In genomic region chr7:125865234-125865633, GRCm38 (mm10) we compare ENCODE assay signal across 14 mouse cellular contexts.
DNase-seq lines count a peak whose midpoint lies in the region; ATAC-seq lines count a peak whose summit lies in the region.
"Had no signal": no experiment of that assay in that cellular context is flagged by ENCODE, and none has a peak within 500 bp of the region (broad histone marks: within the 10 kb centered on the region; RNA-seq: fewer than 3 reads in every experiment).

No protein-coding gene starts in this region.

- H3K36me3 ChIP-seq in kidney, embryonic 14.5 days (ENCODE audit: control insufficient read depth, insufficient read depth, low read length), result peaks cover 9% of the 10 kb centered on the region; the same call in 1 of the 2 replicates
- H3K36me3 ChIP-seq: liver, embryonic 12.5 days; midbrain, embryonic 15.5 days had no signal

- no peak overlapping the region for H3K4me3 ChIP-seq in kidney, embryonic 14.5 days (ENCODE audit: low read length)
- H3K4me3 ChIP-seq: layer of hippocampus, adult 2 months; liver, embryonic 12.5 days; midbrain, embryonic 15.5 days had no signal

- H3K4me2 ChIP-seq in kidney, embryonic 14.5 days (replicated peaks; ENCODE audit: low read depth, low read length), result no peak overlapping the region
- H3K4me2 ChIP-seq: liver, embryonic 12.5 days; midbrain, embryonic 15.5 days had no signal

- ATAC-seq in kidney, embryonic 14.5 days (ENCODE audit: low FRiP score, low TSS enrichment), result peak; percentile 73
- no peak for ATAC-seq in inflammation-experienced regulatory T-cells, adult 6 months
- ATAC-seq: activated CD4-positive, CD25-positive, alpha-beta regulatory T cell, adult 4 months; liver, embryonic 12.5 days; midbrain, embryonic 15.5 days had no signal

- DNase-seq in kidney, postnatal 25 days, result no peak
- peak; percentile 74 for DNase-seq in adrenal gland, adult 2 months
- DNase-seq in adrenal gland, postnatal 25 days, result peak; percentile 51
- peak; percentile 80 for DNase-seq in mesoderm, embryonic 11.5 days (ENCODE audit: low read depth, low spot score)
- DNase-seq in frontal cortex, postnatal 25 days (ENCODE audit: low spot score in 2 of 2), result no peak
- DNase-seq: heart, adult 11 months; heart, postnatal 10 days; lung, postnatal 10 days had no signal

- H3K27ac ChIP-seq in kidney, embryonic 14.5 days (ENCODE audit: low read depth, low read length), result 0 out of 2 replicates have a peak overlapping the region, but pooled peaks have one; percentile 17
- H3K27ac ChIP-seq: layer of hippocampus, adult 2 months; liver, embryonic 12.5 days; midbrain, embryonic 15.5 days had no signal

- peaks cover 27% of the 10 kb centered on the region for H3K4me1 ChIP-seq in kidney, embryonic 14.5 days (ENCODE audit: control insufficient read depth, insufficient read depth, low read length)
- H3K4me1 ChIP-seq: liver, embryonic 12.5 days; midbrain, embryonic 15.5 days had no signal

- H3K9ac ChIP-seq in kidney, embryonic 14.5 days (ENCODE audit: low read depth, low read length), result no peak overlapping the region
- H3K9ac ChIP-seq: liver, embryonic 12.5 days; midbrain, embryonic 15.5 days had no signal

- 15% methylated on average over 11 of the region's 11 CpGs for WGBS in kidney, embryonic 14.5 days

- no peaks in the 10 kb centered on the region for H3K9me3 ChIP-seq in kidney, embryonic 14.5 days (ENCODE audit: control insufficient read depth, low read length)
- H3K9me3 ChIP-seq: liver, embryonic 12.5 days; midbrain, embryonic 15.5 days had no signal

- no peaks in the 10 kb centered on the region for H3K27me3 ChIP-seq in kidney, embryonic 14.5 days (ENCODE audit: control insufficient read depth, insufficient read depth, low read length)
- H3K27me3 ChIP-seq: liver, embryonic 12.5 days; midbrain, embryonic 15.5 days had no signal

Comparison
In these comparisons a context has a peak if more than half of its experiments do, and no peak if none do; other contexts are left out.
1. DNase-seq: peak in adrenal gland, adult 2 months (single experiment), adrenal gland, postnatal 25 days (single experiment) and mesoderm, embryonic 11.5 days (single experiment); none in kidney, postnatal 25 days (0 of 2) and frontal cortex, postnatal 25 days (0 of 2).